Mouse (Mus musculus) heart, postnatal 36 days (tissue): ENCODE measurements around the gene 4930595M18Rik. TPM values are rescaled to one million over a fixed set of nuclear protein-coding genes. Genes with fewer than 3 reads are reported as not detected.

ENCODE experiments used
- DNase-seq, 2 experiments: peaks; one replicate each; pipeline ENCODE4 v3.0.0; 2021 to 2022
- intact Hi-C: fragments of 180-260 bp; cut with DNase I; formaldehyde crosslinking; loops from one replicate; pipeline ENCODE4 v1.15.1; 2025
- total RNA-seq, 2 experiments: library from RNA; stranded (reverse); gene quantifications; 2 replicates each; pipeline ENCODE4 v1.2.3; 2021

4930595M18Rik gene
- not detected for total RNA-seq

DNA sequence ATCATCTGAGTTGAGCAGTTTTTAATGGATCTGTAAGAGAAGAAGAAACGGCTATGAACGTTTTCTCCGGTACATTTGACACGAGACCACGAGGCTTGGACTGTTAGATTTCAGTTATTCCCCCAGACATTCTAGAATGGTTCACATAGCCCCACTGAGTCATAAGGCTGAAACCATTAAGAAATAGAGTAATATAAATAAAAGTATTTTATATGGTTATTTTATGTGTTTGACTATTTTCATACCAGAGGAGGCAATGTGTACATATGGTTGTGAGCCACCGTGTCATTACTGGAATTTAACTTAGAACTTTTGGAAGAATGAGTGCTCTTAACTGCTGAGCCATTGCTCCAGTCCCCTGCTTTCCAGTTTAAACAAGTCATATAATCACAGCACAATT, at the start of gene 4930595M18Rik:
TSS of gene 4930595M18Rik (minus strand) at position 101 of the 400 bp plus-strand sequence.
- no peak for DNase-seq
- intact Hi-C loops = no loop called here

DNA sequence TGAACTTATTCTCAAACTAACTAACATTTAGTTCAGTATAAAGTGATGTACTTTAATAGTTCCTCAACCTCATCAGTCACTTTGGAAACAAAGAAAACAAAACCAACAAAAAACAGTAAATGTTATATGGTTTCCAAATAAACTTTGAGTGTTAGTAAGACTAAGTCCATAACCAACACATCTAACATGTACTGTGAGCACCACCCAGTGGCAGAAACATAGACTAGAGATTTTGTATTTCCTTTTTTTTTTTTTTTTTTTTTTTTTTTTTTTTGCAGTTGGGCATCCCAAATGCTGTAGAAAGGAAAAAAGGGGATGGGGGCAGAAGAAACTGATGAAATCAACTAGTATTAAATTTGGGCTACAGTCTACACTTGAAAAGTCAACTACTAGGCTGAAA, 14.6 kb upstream of the 4930595M18Rik start:
- intact Hi-C loops = no loop called here
- no peak for DNase-seq
